Mouse (Mus musculus) splenic B cell, adult 2 months (primary cell): ENCODE data around the gene Blcap.

Experiments used
- DNase-seq: peaks from one replicate; pipeline ENCODE4 v3.0.0-alpha.2; 2011; ENCODE audit warnings: low read depth, low spot score
- H3K27me3 ChIP-seq: 2 replicates; pipeline ENCODE4 v1.6.1; 2012; ENCODE audit warnings: mild to moderate bottlenecking, low read length, moderate library complexity, mixed read lengths; ENCODE audit not compliant: control insufficient read depth, poor library complexity, insufficient read depth, severe bottlenecking
- H3K36me3 ChIP-seq: 2 replicates; pipeline ENCODE4 v1.6.1; 2012; ENCODE audit warnings: mild to moderate bottlenecking, low read length, moderate library complexity, mixed read lengths; ENCODE audit not compliant: control insufficient read depth, poor library complexity, insufficient read depth, severe bottlenecking

Blcap gene

GRCm38 (mm10) chr2:157565898-157566259, 5.2 kb downstream of the Blcap start:
- DNase-seq = no peak
- Histone ChIP-seq H3K27me3 (no peaks in the 10 kb centered on the region), H3K36me3 (no peaks in the 10 kb centered on the region)

GRCm38 (mm10) chr2:157565446-157565845, 5.6 kb downstream of the Blcap start:
- peak; percentile 14 for DNase-seq
- Histone ChIP-seq H3K36me3 (no peaks in the 10 kb centered on the region), H3K27me3 (no peaks in the 10 kb centered on the region)

DNA sequence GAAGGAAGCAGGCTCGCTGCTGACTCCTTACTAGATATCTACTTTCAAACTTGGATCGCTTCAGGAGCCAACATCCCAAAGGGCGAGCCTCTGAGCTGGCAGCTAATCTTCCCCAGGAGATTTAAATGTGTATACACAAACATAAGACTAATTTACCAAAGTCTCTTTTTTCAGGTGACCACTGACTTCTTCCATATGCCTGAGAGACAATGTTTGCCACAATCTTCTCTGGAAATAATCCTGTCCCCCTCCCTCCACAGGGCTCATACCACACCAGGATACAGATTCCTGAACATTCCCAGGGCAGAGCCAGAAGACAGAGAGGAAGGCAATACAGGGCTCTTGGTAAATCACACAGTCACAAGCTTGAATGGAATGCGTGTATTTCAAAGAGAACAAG, 6.4 kb downstream of the Blcap start:
- no peak for DNase-seq
- no peaks in the 10 kb centered on the region for H3K27me3 ChIP-seq
- no peaks in the 10 kb centered on the region for H3K36me3 ChIP-seq

GRCm38 (mm10) chr2:157563031-157563430, 8.0 kb downstream of the Blcap start:
- H3K36me3 ChIP-seq = no peaks in the 10 kb centered on the region
- DNase-seq = no peak
- no peaks in the 10 kb centered on the region for H3K27me3 ChIP-seq

DNA sequence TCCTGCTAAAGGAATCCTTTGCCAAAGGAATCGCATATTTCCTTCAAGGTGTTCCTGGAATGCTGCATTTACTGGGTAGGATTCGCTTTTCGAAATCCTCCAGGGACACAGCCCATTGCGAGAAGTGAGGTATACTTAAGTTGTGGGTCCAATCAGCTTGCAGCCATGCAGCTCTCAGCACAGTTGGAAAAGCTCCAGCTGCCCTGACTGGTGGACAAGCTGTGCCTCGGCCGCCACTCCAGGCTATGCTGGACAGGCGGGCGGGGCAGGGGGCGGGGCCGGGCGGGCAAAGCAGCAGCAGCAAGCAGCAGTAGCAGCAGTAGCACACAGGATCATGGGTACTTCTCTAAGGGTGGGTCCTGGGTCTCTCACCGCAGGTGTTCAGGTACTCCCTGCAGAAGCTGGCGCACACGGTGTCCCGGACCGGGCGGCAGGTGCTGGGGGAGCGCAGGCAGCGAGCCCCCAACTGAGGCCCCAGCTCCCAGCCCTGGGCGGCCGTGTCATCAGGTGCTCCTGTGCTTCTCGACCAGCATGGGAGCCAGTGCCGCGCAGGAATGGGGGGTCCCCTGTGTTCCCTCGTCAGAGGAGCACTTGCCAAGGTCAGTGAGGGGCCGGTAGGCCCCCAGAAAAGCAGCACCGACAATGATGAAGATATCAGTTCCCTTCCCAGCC, 9.8 kb downstream of the Blcap start:
- no peaks in the 10 kb centered on the region for H3K27me3 ChIP-seq
- H3K36me3 ChIP-seq = 0 out of 2 replicates have a peak, but pooled peaks cover 3% of the 10 kb centered on the region
- DNase-seq = peak; percentile 8

- H3K27me3 ChIP-seq = no peaks in the 10 kb centered on the region
- no peak for DNase-seq
- H3K36me3 ChIP-seq = 0 out of 2 replicates have a peak, but pooled peaks cover 3% of the 10 kb centered on the region
Observed at GRCm38 (mm10) chr2:157560302-157560701, 10.8 kb downstream of the Blcap start.

GRCm38 (mm10) chr2:157559858-157560257, 11.2 kb downstream of the Blcap start, which contains the start of gene Nnat:
Gene Nnat (plus strand): TSS chr2:157560078.
- no peaks in the 10 kb centered on the region for H3K27me3 ChIP-seq
- DNase-seq = peak; percentile 10
- 0 out of 2 replicates have a peak, but pooled peaks cover 3% of the 10 kb centered on the region for H3K36me3 ChIP-seq

DNA sequence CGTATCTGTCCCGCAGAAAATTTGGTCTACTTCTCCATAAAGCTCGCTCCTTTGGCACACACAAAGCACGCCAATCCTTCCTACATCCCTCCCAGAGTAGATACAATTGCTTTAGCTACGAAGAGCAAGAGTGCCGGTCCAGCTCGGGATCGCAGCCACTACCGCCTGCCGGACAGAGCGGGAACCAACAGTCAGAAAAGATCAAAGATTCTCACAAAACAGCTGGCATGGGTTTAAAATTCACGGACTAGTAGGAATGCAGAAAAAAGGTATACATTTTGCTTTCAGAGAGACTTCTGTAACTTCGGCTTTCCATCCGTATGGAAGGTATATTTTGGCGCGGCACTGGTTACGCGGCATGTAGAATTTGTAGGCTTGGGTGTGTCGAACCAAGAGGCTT, 11.6 kb downstream of the Blcap start:
- H3K36me3 ChIP-seq = 0 out of 2 replicates have a peak, but pooled peaks cover 3% of the 10 kb centered on the region
- no peaks in the 10 kb centered on the region for H3K27me3 ChIP-seq
- no peak for DNase-seq

DNA sequence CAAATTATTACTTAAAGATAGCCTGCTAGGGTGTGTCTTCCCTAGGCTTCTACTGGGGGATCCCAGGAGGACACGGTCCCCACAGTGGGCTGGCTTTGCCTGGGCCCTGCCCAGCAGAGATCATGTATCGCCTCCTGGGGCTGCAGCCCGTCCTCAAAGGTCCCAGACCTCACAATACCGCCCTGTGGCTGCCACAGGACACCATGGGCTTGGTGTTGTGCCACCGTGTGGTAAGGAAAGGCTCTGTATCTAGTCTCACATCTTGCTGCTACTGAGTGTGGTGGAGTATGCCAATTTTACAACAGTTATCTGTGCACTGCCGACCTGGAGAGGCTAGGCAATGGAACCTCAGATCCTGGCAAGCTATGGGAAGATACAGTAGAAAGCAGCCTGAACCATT, 12.6 kb downstream of the Blcap start:
- Histone ChIP-seq H3K27me3 (no peaks in the 10 kb centered on the region), H3K36me3 (0 out of 2 replicates have a peak, but pooled peaks cover 3% of the 10 kb centered on the region)
- no peak for DNase-seq

DNA sequence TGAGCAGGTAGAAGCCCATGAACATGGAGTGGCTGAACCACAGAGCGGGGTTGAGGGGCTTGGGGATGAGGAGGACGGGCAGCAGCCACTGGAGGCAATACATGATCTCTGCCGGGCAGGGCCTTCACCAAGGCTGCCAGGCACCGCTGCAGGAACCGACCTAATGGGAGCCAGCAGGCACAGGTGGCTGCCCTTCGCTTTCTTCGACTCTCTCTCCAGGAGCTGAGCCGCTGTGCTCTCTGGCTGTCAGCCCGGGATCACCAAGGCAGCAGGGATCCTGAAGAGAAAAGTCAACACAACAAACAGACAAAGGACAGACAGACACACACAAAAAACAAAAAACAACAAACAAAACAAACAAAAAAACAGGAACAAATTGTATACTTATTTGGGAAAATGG, 13.0 kb downstream of the Blcap start:
- DNase-seq = no peak
- H3K36me3 ChIP-seq = 0 out of 2 replicates have a peak, but pooled peaks cover 3% of the 10 kb centered on the region
- no peaks in the 10 kb centered on the region for H3K27me3 ChIP-seq

DNA sequence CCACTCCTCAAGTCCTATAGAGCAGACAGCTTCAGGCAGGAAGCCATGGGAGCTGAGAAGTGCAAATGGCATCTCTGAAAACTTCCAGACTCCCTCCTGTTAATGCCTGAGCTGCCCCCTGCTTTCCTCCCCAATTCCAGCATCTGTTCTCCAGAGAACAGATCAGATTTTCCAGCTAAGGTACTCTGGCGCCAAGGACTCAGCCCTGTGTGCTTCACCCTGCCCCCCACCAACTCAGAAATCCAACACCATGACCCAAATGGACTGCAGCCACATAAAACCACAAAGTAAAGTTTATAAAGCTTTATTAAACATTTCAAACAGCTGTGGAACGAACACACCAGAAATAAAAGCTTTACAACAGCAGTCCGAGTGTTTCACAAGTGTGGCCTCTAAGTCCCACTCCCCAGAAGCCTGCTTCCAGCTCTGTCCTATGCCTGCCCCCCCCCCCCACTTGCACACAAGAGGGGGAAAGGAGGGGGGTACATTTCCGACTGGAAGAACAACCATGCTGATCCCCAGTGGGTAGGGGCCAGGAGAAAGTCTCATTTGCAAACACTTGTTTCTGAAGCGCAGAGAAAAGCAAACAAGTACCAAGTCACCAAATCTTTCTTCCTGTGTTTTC, 14.9 kb downstream of the Blcap start:
- no peaks in the 10 kb centered on the region for H3K27me3 ChIP-seq
- no peak for DNase-seq
- H3K36me3 ChIP-seq = 0 out of 2 replicates have a peak, but pooled peaks cover 3% of the 10 kb centered on the region

DNA sequence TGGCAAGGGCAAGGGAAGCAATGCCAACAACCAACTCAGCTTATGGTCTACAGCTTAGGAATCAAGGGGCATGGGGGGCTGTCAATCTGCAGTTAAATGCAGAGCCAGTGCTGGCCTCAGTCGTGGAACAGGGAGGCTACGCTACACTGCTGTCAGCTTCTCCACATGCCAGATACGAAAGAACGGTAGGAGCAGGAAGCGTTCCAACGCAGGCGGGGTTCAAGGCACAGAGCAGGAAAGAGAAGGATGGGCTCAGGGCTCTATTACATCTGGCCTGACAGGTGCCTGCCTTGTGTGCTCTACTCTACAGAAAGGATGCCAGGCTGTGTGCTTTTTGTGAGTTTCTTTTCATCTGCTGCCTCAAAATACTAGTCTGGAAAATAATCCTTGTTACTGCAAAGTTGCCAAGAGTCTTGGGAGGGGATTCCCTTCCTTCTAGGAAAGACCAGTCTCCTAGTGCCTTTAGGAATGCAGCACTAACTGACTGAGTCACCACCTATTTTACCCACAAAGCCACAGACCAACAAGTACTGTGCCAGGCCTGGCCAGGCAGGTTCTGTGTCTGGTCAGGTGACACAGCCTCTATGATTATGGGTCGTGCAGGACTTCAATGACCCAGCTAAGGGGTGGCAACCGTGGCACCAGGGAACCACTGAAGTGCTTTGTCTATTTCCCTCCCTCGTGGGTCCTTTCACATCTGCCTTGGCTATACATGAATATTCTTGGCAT, 18.8 kb downstream of the Blcap start:
- no peaks in the 10 kb centered on the region for H3K36me3 ChIP-seq
- DNase-seq = no peak
- no peaks in the 10 kb centered on the region for H3K27me3 ChIP-seq

GRCm38 (mm10) chr2:157550292-157550691, 20.8 kb downstream of the Blcap start:
- DNase-seq = no peak
- Histone ChIP-seq H3K27me3 (no peaks in the 10 kb centered on the region), H3K36me3 (no peaks in the 10 kb centered on the region)

GRCm38 (mm10) chr2:157546686-157547085, 24.4 kb downstream of the Blcap start:
- Histone ChIP-seq H3K36me3 (no peaks in the 10 kb centered on the region), H3K27me3 (no peaks in the 10 kb centered on the region)
- no peak for DNase-seq

DNA sequence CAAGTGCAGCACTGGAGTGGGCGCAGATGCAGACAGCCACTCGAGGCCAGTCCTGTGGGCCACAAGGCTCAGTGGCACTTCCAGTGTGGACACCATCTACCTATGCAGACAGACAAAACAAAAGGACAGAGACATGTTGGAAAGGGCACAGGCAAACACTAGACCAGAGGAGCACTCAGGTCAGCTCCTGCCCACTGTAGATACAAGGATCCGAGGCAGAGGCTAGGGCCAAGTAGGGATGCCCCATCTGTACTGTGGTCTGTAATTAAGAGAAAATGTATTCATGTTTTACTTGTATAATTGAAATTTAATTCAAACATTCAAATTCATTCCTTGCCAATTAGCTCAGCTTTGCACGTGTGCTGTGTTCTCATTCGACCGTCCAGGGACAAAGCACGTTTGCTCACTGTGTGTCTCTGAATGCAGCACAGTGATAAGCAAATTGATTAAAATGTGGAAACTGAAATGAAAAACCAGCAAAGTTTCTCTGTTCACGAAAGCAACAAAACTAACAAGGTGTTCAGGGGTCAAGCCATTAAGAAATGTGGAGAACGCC, 26.7 kb downstream of the Blcap start:
- DNase-seq = no peak
- Histone ChIP-seq H3K27me3 (no peaks in the 10 kb centered on the region), H3K36me3 (no peaks in the 10 kb centered on the region)
